In genomic region chr8:94778036-94778435, GRCm38 (mm10) we compare ENCODE assay signal across 12 mouse cellular contexts. TPM values are rescaled to one million over a fixed set of nuclear protein-coding genes. Genes with fewer than 3 reads are reported as not detected.
DNase-seq lines count a peak whose midpoint lies in the region; ATAC-seq lines count a peak whose summit lies in the region.
"Had no signal": no experiment of that assay in that cellular context is flagged by ENCODE, and none has a peak within 500 bp of the region (broad histone marks: within the 10 kb centered on the region; RNA-seq: fewer than 3 reads in every experiment).

No protein-coding gene starts in this region.

- peak overlapping the region; percentile 66 for H3K27ac ChIP-seq in heart, embryonic 13.5 days (replicated peaks)
- peak overlapping the region; percentile 53; the same call in 1 of the 2 replicates for H3K27ac ChIP-seq in heart, embryonic 16.5 days (ENCODE audit: low read length)
- peak overlapping the region; percentile 40; the same call in 1 of the 2 replicates for H3K27ac ChIP-seq in stomach, embryonic 14.5 days (ENCODE audit: low read length)
- H3K27ac ChIP-seq: embryonic facial prominence, embryonic 15.5 days had no signal

- intact Hi-C loops in left cerebral cortex, postnatal 10 days (cut with DNase I) = no loop called here

- H3K4me2 ChIP-seq in heart, embryonic 13.5 days = 0 out of 2 replicates have a peak overlapping the region, but pooled peaks have one; percentile 0
- H3K4me2 ChIP-seq in heart, embryonic 16.5 days (ENCODE audit: low read depth, low read length) = no peak overlapping the region
- H3K4me2 ChIP-seq in stomach, embryonic 14.5 days (replicated peaks; ENCODE audit: low read depth, low read length) = no peak overlapping the region
- H3K4me2 ChIP-seq: embryonic facial prominence, embryonic 15.5 days had no signal

- H3K36me3 ChIP-seq in heart, embryonic 13.5 days = no peaks in the 10 kb centered on the region
- no peaks in the 10 kb centered on the region for H3K36me3 ChIP-seq in heart, embryonic 16.5 days (ENCODE audit: control insufficient read depth, insufficient read depth)
- no peaks in the 10 kb centered on the region for H3K36me3 ChIP-seq in stomach, embryonic 14.5 days (ENCODE audit: control insufficient read depth, insufficient read depth, low read length)
- H3K36me3 ChIP-seq: embryonic facial prominence, embryonic 15.5 days had no signal

- no peaks in the 10 kb centered on the region for H3K9me3 ChIP-seq in heart, embryonic 13.5 days
- H3K9me3 ChIP-seq in heart, embryonic 16.5 days (replicated peaks; ENCODE audit: control insufficient read depth, low read length) = no peaks in the 10 kb centered on the region
- H3K9me3 ChIP-seq in stomach, embryonic 14.5 days (ENCODE audit: control insufficient read depth, low read depth, low read length) = no peaks in the 10 kb centered on the region
- H3K9me3 ChIP-seq: embryonic facial prominence, embryonic 15.5 days had no signal

- DNase-seq in heart, adult 18-20 months = no peak
- peak; percentile 42 for DNase-seq in lung, postnatal 10 days
- no peak for DNase-seq in lung, postnatal 14 days
- DNase-seq in spleen, postnatal 14 days (ENCODE audit: low spot score in 2 of 2) = no peak
- no peak for DNase-seq in left cerebral cortex, postnatal 10 days (ENCODE audit: extremely low spot score in 1 of 2, low spot score in 2 of 2)
- DNase-seq: gastrocnemius, postnatal 25 days had no signal

- no peak overlapping the region for H3K4me3 ChIP-seq in heart, embryonic 13.5 days
- no peak overlapping the region for H3K4me3 ChIP-seq in heart, embryonic 16.5 days (ENCODE audit: low read length)
- H3K4me3 ChIP-seq in stomach, embryonic 14.5 days (ENCODE audit: low read depth, low read length) = no peak overlapping the region
- H3K4me3 ChIP-seq: embryonic facial prominence, embryonic 15.5 days had no signal

- H3K4me1 ChIP-seq in heart, embryonic 13.5 days = peaks cover 54% of the 10 kb centered on the region
- H3K4me1 ChIP-seq in heart, embryonic 16.5 days (ENCODE audit: control insufficient read depth, insufficient read depth, low read length) = peaks cover 21% of the 10 kb centered on the region
- H3K4me1 ChIP-seq in stomach, embryonic 14.5 days (ENCODE audit: control insufficient read depth, insufficient read depth, low read length) = peaks cover 18% of the 10 kb centered on the region

- H3K9ac ChIP-seq in heart, embryonic 13.5 days = no peak overlapping the region
- H3K9ac ChIP-seq in heart, embryonic 16.5 days (ENCODE audit: low read length) = no peak overlapping the region
- H3K9ac ChIP-seq in stomach, embryonic 14.5 days (replicated peaks; ENCODE audit: low read depth, low read length) = no peak overlapping the region
- H3K9ac ChIP-seq: embryonic facial prominence, embryonic 15.5 days had no signal

- WGBS in heart, embryonic 13.5 days = 23% methylated on average over 10 of the region's 10 CpGs
- 23% methylated on average over 10 of the region's 10 CpGs for WGBS in heart, embryonic 16.5 days
- WGBS in stomach, embryonic 14.5 days = 59% methylated on average over 10 of the region's 10 CpGs

- H3K27me3 ChIP-seq in heart, embryonic 13.5 days (replicated peaks) = peaks cover 30% of the 10 kb centered on the region
- H3K27me3 ChIP-seq in heart, embryonic 16.5 days (ENCODE audit: control insufficient read depth, insufficient read depth, low read length) = no peaks in the 10 kb centered on the region
- peaks cover 7% of the 10 kb centered on the region for H3K27me3 ChIP-seq in stomach, embryonic 14.5 days (ENCODE audit: control insufficient read depth, insufficient read depth, low read length)

- ATAC-seq in heart, embryonic 13.5 days (ENCODE audit: extremely low read depth, insufficient number of reproducible peaks, low FRiP score, low TSS enrichment) = no peak
- ATAC-seq in heart, embryonic 16.5 days (replicated peaks; ENCODE audit: extremely low read depth, insufficient read depth, low FRiP score) = peak; percentile 67; the same call in 1 of the 2 replicates
- no peak; the same call in 1 of the 2 replicates for ATAC-seq in stomach, embryonic 14.5 days (ENCODE audit: insufficient number of reproducible peaks, insufficient read depth, low FRiP score, low read depth)
- ATAC-seq: midbrain, embryonic 16.5 days had no signal

RNA-seq across cellular contexts. Expression of gene Cx3cl1, which starts 6.2 kb away (rescaled TPM):
- polyA plus RNA-seq in heart, embryonic 13.5 days (2015; fragmentation: Nextera tagmentation; extraction: Ambion mirVana) = 11.2 and 12.9 TPM in 2 replicates
- total RNA-seq in heart, adult 18-20 months (2021) = 1 to 10 TPM; 5.7 to 6.1 TPM
- 8.2 and 9.3 TPM in 2 replicates for polyA plus RNA-seq in heart, embryonic 16.5 days (2015; fragmentation: Nextera tagmentation; extraction: Ambion mirVana)
- 7.4 and 11.1 TPM in 2 replicates for polyA plus RNA-seq in stomach, embryonic 14.5 days (2014; fragmentation: Nextera tagmentation; extraction: Ambion mirVana)
- total RNA-seq in left cerebral cortex, postnatal 10 days (2021) = 100 to 1,000 TPM; 417 to 438 TPM

RNA-seq across cellular contexts. Expression of gene Ccl17, which starts 32.2 kb away (rescaled TPM):
- 0.43 and 0.63 TPM in 2 replicates for polyA plus RNA-seq in heart, embryonic 13.5 days (2015; fragmentation: Nextera tagmentation; extraction: Ambion mirVana)
- 1 to 10 TPM in 1 of 2 experiments, not detected in 1; 1.5 TPM for total RNA-seq in heart, adult 18-20 months (2021)
- polyA plus RNA-seq in heart, embryonic 16.5 days (2015; fragmentation: Nextera tagmentation; extraction: Ambion mirVana) = 0.44 and 0.51 TPM in 2 replicates
- polyA plus RNA-seq in stomach, embryonic 14.5 days (2014; fragmentation: Nextera tagmentation; extraction: Ambion mirVana) = 0.56 TPM in 1 of 2 replicates, not detected in the other
- 10 to 100 TPM; 10.8 to 12.3 TPM for total RNA-seq in left cerebral cortex, postnatal 10 days (2021)
- total RNA-seq: gastrocnemius, postnatal 25 days had no signal
- polyA plus RNA-seq: embryonic facial prominence, embryonic 15.5 days had no signal

RNA-seq across cellular contexts. Expression of gene Ccl22, which starts 32.6 kb away (rescaled TPM):
- not detected in 2 replicates for polyA plus RNA-seq in heart, embryonic 13.5 days (2015; fragmentation: Nextera tagmentation; extraction: Ambion mirVana)
- total RNA-seq in heart, adult 18-20 months (2021) = 1 to 10 TPM in 1 of 2 experiments, not detected in 1; 1.3 TPM
- 0.16 TPM in 1 of 2 replicates, not detected in the other for polyA plus RNA-seq in heart, embryonic 16.5 days (2015; fragmentation: Nextera tagmentation; extraction: Ambion mirVana)
- not detected in 2 replicates for polyA plus RNA-seq in stomach, embryonic 14.5 days (2014; fragmentation: Nextera tagmentation; extraction: Ambion mirVana)
- total RNA-seq in left cerebral cortex, postnatal 10 days (2021) = under 1 TPM; 0.15 to 0.26 TPM
- total RNA-seq: gastrocnemius, postnatal 25 days; left cerebral cortex, postnatal 14 days had no signal
- polyA plus RNA-seq: embryonic facial prominence, embryonic 15.5 days; midbrain, embryonic 16.5 days had no signal
